In the genomic region with DNA sequence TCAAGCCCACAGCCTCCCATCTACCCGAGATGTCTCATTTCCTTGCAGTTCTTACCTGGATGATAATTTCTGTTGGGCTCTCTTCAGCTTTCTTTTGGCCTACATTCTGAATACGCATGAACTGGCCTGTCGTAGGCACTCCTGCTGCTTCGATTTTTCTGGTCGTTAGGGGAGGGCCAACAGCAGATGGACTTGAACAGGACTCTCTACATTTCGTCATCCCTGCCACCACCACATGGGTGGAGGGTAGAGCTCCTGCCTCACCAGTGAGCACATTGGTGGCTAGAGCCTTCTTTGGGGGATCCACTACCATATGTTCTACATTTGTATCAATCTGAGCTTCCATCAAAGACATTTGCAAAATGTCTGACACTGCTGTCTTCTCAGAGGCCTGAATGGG, we compare ENCODE assay signal across 12 mouse cellular contexts.
"Had no signal": no experiment of that assay in that cellular context is flagged by ENCODE, and none has a peak within 500 bp of the region (broad histone marks: within the 10 kb centered on the region; RNA-seq: fewer than 3 reads in every experiment).

No protein-coding gene starts in this region.

- ATAC-seq: lung, postnatal 0 days; midbrain, embryonic 13.5 days had no signal

- DNase-seq: kidney, adult 9 months; kidney, postnatal 36 days; left cerebral cortex, postnatal 4 days; lung, adult 2 months; lung, postnatal 36 days; retina, postnatal 1 day; right cerebral cortex, postnatal 4 days; spleen, adult 18-20 months; thymus, adult 18-20 months; thymus, postnatal 25 days had no signal
